Mouse (Mus musculus): ENCODE results near the gene Prlr. TPM values are rescaled to one million over a fixed set of nuclear protein-coding genes. Genes with fewer than 3 reads are reported as not detected.

The Prlr gene
- polyA plus RNA-seq, 1 experiment from 2014 or later = 13.1 TPM

- no peak for DNase-seq
Measured at GRCm38 (mm10) chr15:10238454-10238853, 61.4 kb downstream of the Prlr start.

GRCm38 (mm10) chr15:10240228-10240795 lies 63.3 kb downstream of the Prlr start:
- 66% methylated on average over 5 of the region's 5 CpGs for WGBS (ENCODE audit: insufficient replicate concordance)
- DNase-seq = no peak
- Histone ChIP-seq H3K9ac (replicated peaks) (no peak overlapping the region), H3K36me3 (replicated peaks; ENCODE audit: insufficient read depth, low read length) (no peaks in the 10 kb centered on the region), H3K4me3 (ENCODE audit: low read depth, low read length) (no peak overlapping the region), H3K27me3 (ENCODE audit: insufficient read depth, low read length) (no peaks in the 10 kb centered on the region), H3K27ac (ENCODE audit: low read depth) (no peak overlapping the region), H3K9me3 (ENCODE audit: low read length) (no peaks in the 10 kb centered on the region), H3K4me1 (ENCODE audit: insufficient read depth) (peaks cover 3% of the 10 kb centered on the region; the same call in 1 of the 2 replicates), H3K4me2 (ENCODE audit: low read depth, low read length) (no peak overlapping the region)
- TF ChIP-seq EP300 (IDR thresholded peaks at IDR 0.05; ENCODE audit: low read depth) = no peak
- TF ChIP-seq CTCF (IDR thresholded peaks at IDR 0.05; ENCODE audit: low read depth) = no peak
- no peak for ATAC-seq

More at GRCm38 (mm10) chr15:10238454-10238853, 61.4 kb downstream of the Prlr start:
- H3K4me3 ChIP-seq (ENCODE audit: low read depth, low read length) = no peak overlapping the region
- no peaks in the 10 kb centered on the region for H3K36me3 ChIP-seq (replicated peaks; ENCODE audit: insufficient read depth, low read length)
- 87% methylated on average over 8 of the region's 8 CpGs for WGBS (ENCODE audit: insufficient replicate concordance)
- no peak for ATAC-seq
- H3K27ac ChIP-seq (ENCODE audit: low read depth) = no peak overlapping the region
- H3K4me1 ChIP-seq (ENCODE audit: insufficient read depth) = peaks cover 3% of the 10 kb centered on the region; the same call in 1 of the 2 replicates
- no peak overlapping the region for H3K4me2 ChIP-seq (ENCODE audit: low read depth, low read length)
- H3K9me3 ChIP-seq (ENCODE audit: low read length) = no peaks in the 10 kb centered on the region
- no peak for TF ChIP-seq CTCF (IDR thresholded peaks at IDR 0.05; ENCODE audit: low read depth)
- TF ChIP-seq EP300 (IDR thresholded peaks at IDR 0.05; ENCODE audit: low read depth) = no peak
- no peaks in the 10 kb centered on the region for H3K27me3 ChIP-seq (ENCODE audit: insufficient read depth, low read length)
- H3K9ac ChIP-seq (replicated peaks) = no peak overlapping the region

- TF ChIP-seq CTCF (IDR thresholded peaks at IDR 0.05; ENCODE audit: low read depth) (no peak), EP300 (IDR thresholded peaks at IDR 0.05; ENCODE audit: low read depth) (no peak)
- ATAC-seq = no peak
- Histone ChIP-seq H3K4me2 (ENCODE audit: low read depth, low read length) (no peak overlapping the region), H3K4me3 (ENCODE audit: low read depth, low read length) (no peak overlapping the region), H3K4me1 (ENCODE audit: insufficient read depth) (no peaks in the 10 kb centered on the region), H3K9me3 (ENCODE audit: low read length) (no peaks in the 10 kb centered on the region), H3K36me3 (replicated peaks; ENCODE audit: insufficient read depth, low read length) (no peaks in the 10 kb centered on the region), H3K27ac (ENCODE audit: low read depth) (no peak overlapping the region), H3K9ac (replicated peaks) (no peak overlapping the region), H3K27me3 (ENCODE audit: insufficient read depth, low read length) (no peaks in the 10 kb centered on the region)
- no peak for DNase-seq
Measured at GRCm38 (mm10) chr15:10242250-10242649, 65.2 kb downstream of the Prlr start.

- no peak for DNase-seq
- H3K4me3 ChIP-seq (ENCODE audit: low read depth, low read length) = no peak overlapping the region
- H3K9ac ChIP-seq (replicated peaks) = no peak overlapping the region
- H3K9me3 ChIP-seq (ENCODE audit: low read length) = no peaks in the 10 kb centered on the region
- H3K4me1 ChIP-seq (ENCODE audit: insufficient read depth) = no peaks in the 10 kb centered on the region; the same call in 1 of the 2 replicates
- no peak overlapping the region for H3K4me2 ChIP-seq (ENCODE audit: low read depth, low read length)
- TF ChIP-seq CTCF (IDR thresholded peaks at IDR 0.05; ENCODE audit: low read depth) (no peak), EP300 (IDR thresholded peaks at IDR 0.05; ENCODE audit: low read depth) (no peak)
- H3K27me3 ChIP-seq (ENCODE audit: insufficient read depth, low read length) = no peaks in the 10 kb centered on the region
- no peak for ATAC-seq
- WGBS (ENCODE audit: insufficient replicate concordance) = 61% methylated on average over 4 of the region's 4 CpGs
- H3K36me3 ChIP-seq (replicated peaks; ENCODE audit: insufficient read depth, low read length) = no peaks in the 10 kb centered on the region
- no peak overlapping the region for H3K27ac ChIP-seq (ENCODE audit: low read depth)
Measured at GRCm38 (mm10) chr15:10249285-10249684, 72.2 kb downstream of the Prlr start.

GRCm38 (mm10) chr15:10250784-10251183 lies 73.7 kb downstream of the Prlr start:
- 60% methylated on average over 6 of the region's 6 CpGs for WGBS (ENCODE audit: insufficient replicate concordance)
- Histone ChIP-seq H3K9me3 (ENCODE audit: low read length) (no peaks in the 10 kb centered on the region), H3K4me1 (ENCODE audit: insufficient read depth) (no peaks in the 10 kb centered on the region; the same call in 1 of the 2 replicates), H3K4me3 (ENCODE audit: low read depth, low read length) (no peak overlapping the region), H3K27me3 (ENCODE audit: insufficient read depth, low read length) (no peaks in the 10 kb centered on the region), H3K4me2 (ENCODE audit: low read depth, low read length) (no peak overlapping the region), H3K27ac (ENCODE audit: low read depth) (no peak overlapping the region), H3K9ac (replicated peaks) (no peak overlapping the region), H3K36me3 (replicated peaks; ENCODE audit: insufficient read depth, low read length) (no peaks in the 10 kb centered on the region)
- ATAC-seq = no peak
- DNase-seq = no peak
- TF ChIP-seq CTCF (IDR thresholded peaks at IDR 0.05; ENCODE audit: low read depth) = no peak
- TF ChIP-seq EP300 (IDR thresholded peaks at IDR 0.05; ENCODE audit: low read depth) = no peak

- Histone ChIP-seq H3K27me3 (ENCODE audit: insufficient read depth, low read length) (no peaks in the 10 kb centered on the region), H3K4me2 (ENCODE audit: low read depth, low read length) (no peak overlapping the region), H3K9me3 (ENCODE audit: low read length) (no peaks in the 10 kb centered on the region), H3K4me3 (ENCODE audit: low read depth, low read length) (no peak overlapping the region), H3K4me1 (ENCODE audit: insufficient read depth) (no peaks in the 10 kb centered on the region; the same call in 1 of the 2 replicates), H3K9ac (replicated peaks) (no peak overlapping the region), H3K27ac (ENCODE audit: low read depth) (no peak overlapping the region), H3K36me3 (replicated peaks; ENCODE audit: insufficient read depth, low read length) (no peaks in the 10 kb centered on the region)
- 71% methylated on average over 1 of the region's 1 CpGs for WGBS (ENCODE audit: insufficient replicate concordance)
- TF ChIP-seq EP300 (IDR thresholded peaks at IDR 0.05; ENCODE audit: low read depth) = no peak
- no peak for TF ChIP-seq CTCF (IDR thresholded peaks at IDR 0.05; ENCODE audit: low read depth)
- ATAC-seq (no peak), DNase-seq (no peak)
Measured at GRCm38 (mm10) chr15:10252526-10252925, 75.5 kb downstream of the Prlr start.

Data from liver, postnatal 0 days (tissue).